Mouse (Mus musculus): Measurements from ENCODE around the gene Smim10l1. TPM values are rescaled to one million over a fixed set of nuclear protein-coding genes. Genes with fewer than 3 reads are reported as not detected.

The Smim10l1 gene
- total RNA-seq (2022), result 10 to 100 TPM; 83.5 to 95.3 (median 94.0) TPM

DNA sequence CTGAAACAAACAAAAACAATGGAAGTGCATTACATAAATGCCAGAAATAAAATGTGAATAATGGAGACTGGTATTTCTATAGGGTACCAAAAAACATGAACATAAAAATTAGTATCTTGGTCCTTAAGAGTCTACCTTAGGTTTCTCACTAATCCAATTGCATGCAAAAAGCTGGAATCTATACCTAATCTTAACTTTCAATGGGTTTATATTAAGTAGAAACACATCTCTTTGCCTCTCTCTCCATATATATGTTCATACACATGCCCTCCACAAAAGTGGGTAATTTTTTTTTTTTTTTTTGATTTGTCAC is at the start of gene Smim10l1:
TSS of gene Smim10l1 (plus strand) at position 301 of the 313 bp plus-strand sequence.
- DNase-seq (ENCODE audit: low spot score in 2 of 2), result no peak

DNA sequence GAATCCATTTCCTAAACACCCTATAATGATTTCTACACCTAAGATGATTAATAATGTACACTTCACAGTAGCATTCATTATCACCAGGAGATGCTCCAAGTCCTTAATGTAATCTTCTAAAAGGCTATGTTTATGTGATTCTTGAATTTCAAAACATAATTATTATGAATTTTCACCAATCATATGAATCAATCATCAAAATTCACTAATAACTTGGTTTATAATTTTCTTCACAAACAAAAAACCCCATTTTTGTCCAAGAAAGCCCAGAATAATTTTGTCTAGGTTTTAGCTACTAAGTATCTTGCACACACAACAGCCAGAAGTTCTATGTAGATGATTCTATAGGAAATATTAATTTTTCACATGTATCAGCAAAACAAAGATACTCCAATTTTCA is 49.0 kb upstream of the Smim10l1 start, which contains the start of gene Tas2r140:
TSS of gene Tas2r140 (minus strand) at position 101 of the 400 bp plus-strand sequence.
- no peak for DNase-seq (ENCODE audit: low spot score in 2 of 2)

DNA sequence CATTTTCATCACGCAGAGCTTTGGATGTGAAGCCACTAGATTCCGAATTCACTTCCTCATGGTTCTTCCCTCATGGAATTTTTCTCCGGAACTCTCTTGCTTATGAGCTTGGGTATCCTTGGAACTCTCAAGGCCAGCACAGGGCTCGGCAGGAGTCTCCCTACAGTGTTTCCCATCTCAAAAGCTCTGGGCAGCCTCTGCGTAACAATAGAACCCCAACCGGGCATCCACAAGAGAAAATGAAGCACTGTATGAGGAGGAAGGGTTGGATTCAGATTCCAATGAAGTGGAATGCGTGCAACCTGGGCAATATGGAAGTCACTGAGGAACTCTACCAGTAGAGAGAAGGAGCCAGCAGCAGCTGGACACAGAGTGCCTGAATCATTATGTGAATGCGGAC is 12.5 kb upstream of the Smim10l1 start:
- DNase-seq (ENCODE audit: low spot score in 2 of 2), result no peak

DNA sequence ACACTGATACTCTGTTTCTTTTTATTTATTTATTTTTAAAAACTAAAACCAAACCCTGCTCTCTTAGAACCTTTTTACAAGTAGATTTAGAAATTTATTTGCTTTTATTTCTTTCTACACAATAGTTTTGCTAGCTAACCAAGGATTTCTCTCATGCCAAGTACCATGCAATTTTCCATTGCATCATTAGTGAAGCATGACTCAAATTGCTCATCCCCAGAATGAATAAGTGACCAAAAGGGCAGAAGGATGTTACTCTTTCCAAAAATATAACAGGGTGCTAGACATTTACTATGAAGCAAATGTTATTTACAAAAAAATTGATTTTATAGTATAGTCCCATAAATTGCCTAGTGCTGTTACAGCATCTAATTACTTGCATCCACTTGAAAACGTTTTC is 2.3 kb upstream of the Smim10l1 start:
- DNase-seq (ENCODE audit: low spot score in 2 of 2), result no peak

DNA sequence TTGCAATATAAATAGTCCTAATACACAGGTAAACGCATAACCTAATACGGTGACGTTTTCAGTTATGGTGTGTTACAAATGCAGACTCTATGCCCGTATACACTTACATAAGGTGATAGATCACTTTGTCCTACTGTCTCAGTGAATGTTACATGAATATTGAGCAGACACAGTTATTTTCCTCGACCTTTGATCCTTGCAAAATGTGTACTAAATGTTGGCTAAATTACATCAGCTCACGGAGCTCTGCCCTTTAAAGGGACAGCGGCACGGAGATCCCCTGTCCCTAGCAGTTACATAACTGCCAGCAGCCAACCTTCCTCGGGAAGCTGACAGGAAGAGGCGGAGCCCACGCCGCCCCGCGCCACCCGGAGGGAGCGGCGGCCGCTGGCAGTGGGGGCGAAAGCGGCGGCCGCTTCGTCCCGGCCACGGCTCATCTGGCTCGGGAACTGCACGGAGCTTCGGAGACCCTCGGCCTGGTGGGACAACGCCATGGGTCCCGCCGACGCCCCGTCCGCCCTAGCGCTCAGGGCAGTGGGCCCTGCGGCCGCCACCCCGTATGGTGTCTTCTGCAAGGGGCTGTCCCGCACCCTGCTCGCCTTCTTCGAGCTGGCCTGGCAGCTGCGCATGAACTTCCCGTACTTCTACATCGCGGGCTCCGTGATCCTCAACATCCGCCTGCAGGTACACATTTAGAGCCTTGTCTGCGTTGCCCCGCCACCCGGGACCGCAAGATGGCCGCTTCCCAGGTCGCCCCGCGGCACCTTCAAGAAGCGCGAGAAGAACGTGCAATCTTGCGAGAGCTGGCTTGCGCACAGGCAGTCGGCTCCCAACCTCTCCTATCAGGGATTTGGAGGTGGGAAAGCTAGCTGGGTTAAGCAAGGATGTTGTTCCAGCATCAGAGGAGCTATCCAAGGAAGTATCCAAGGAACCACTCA is 482 bp downstream of the Smim10l1 start:
- peak; percentile 87 to 89 for DNase-seq (ENCODE audit: low spot score in 2 of 2)

Other genes with a start within 250 kb of the Smim10l1 start
- gene Tas2r116, start 249.5 kb upstream of the Smim10l1 start, total RNA-seq (2022), result not detected
- not detected for gene Tas2r110, start 236.9 kb upstream of the Smim10l1 start, total RNA-seq (2022)
- not detected for gene Tas2r113, start 211.9 kb upstream of the Smim10l1 start, total RNA-seq (2022)
- gene Tas2r125, start 195.3 kb upstream of the Smim10l1 start, total RNA-seq (2022), result not detected
- gene Tas2r129, start 153.8 kb upstream of the Smim10l1 start, total RNA-seq (2022), result not detected
- not detected for gene Tas2r131, start 147.0 kb upstream of the Smim10l1 start, total RNA-seq (2022)
- not detected for gene Tas2r109, start 123.9 kb upstream of the Smim10l1 start, total RNA-seq (2022)
- gene Tas2r103, start 67.8 kb upstream of the Smim10l1 start, total RNA-seq (2022), result not detected
- gene Tas2r140, start 49.1 kb upstream of the Smim10l1 start, total RNA-seq (2022), result not detected
- gene 5530400C23Rik, start 187.3 kb downstream of the Smim10l1 start, total RNA-seq (2022), result not detected

All from layer of hippocampus, adult 8-10 months (tissue).